Mouse (Mus musculus): ENCODE data around the gene Daam2. TPM values are rescaled to one million over a fixed set of nuclear protein-coding genes. Genes with fewer than 3 reads are reported as not detected.

Daam2 gene
- polyA plus RNA-seq, 1 experiment, result 54.4 TPM

GRCm38 (mm10) chr17:49520674-49521073, 43.5 kb downstream of the Daam2 start:
- Histone ChIP-seq H3K4me1 (ENCODE audit: control insufficient read depth, insufficient read depth, low read length) (peaks cover 31% of the 10 kb centered on the region), H3K27me3 (ENCODE audit: control insufficient read depth, insufficient read depth, low read length) (no peaks in the 10 kb centered on the region), H3K27ac (ENCODE audit: insufficient read depth, low read length) (0 out of 2 replicates have a peak overlapping the region, but pooled peaks have one; percentile 34), H3K4me3 (replicated peaks; ENCODE audit: insufficient read depth, low read depth, low read length) (no peak overlapping the region)
- no peak for TF ChIP-seq POLR2A (IDR thresholded peaks at IDR 0.05; ENCODE audit: borderline replicate concordance, insufficient read depth, low read length)
- WGBS, result 66% methylated on average over 6 of the region's 6 CpGs
- DNase-seq, result no peak

- no peak for TF ChIP-seq POLR2A (IDR thresholded peaks at IDR 0.05; ENCODE audit: borderline replicate concordance, insufficient read depth, low read length)
- no peak for TF ChIP-seq CTCF (IDR thresholded peaks at IDR 0.05; ENCODE audit: borderline replicate concordance, insufficient read depth, low read depth, low read length)
- no peak overlapping the region for H3K4me3 ChIP-seq (replicated peaks; ENCODE audit: insufficient read depth, low read depth, low read length)
- H3K27me3 ChIP-seq (ENCODE audit: control insufficient read depth, insufficient read depth, low read length), result no peaks in the 10 kb centered on the region
- 82% methylated on average over 7 of the region's 7 CpGs for WGBS
- DNase-seq, result no peak
- peaks cover 33% of the 10 kb centered on the region for H3K4me1 ChIP-seq (ENCODE audit: control insufficient read depth, insufficient read depth, low read length)
- H3K27ac ChIP-seq (ENCODE audit: insufficient read depth, low read length), result 0 out of 2 replicates have a peak overlapping the region, but pooled peaks have one; percentile 34
These were observed 44.4 kb downstream of the Daam2 start for GRCm38 (mm10) chr17:49519576-49520247.

GRCm38 (mm10) chr17:49517091-49517490, 47.1 kb downstream of the Daam2 start:
- Histone ChIP-seq H3K27ac (ENCODE audit: insufficient read depth, low read length) (peak overlapping the region; percentile 29; the same call in 1 of the 2 replicates), H3K4me3 (replicated peaks; ENCODE audit: insufficient read depth, low read depth, low read length) (no peak overlapping the region), H3K4me1 (ENCODE audit: control insufficient read depth, insufficient read depth, low read length) (peaks cover 41% of the 10 kb centered on the region), H3K27me3 (ENCODE audit: control insufficient read depth, insufficient read depth, low read length) (no peaks in the 10 kb centered on the region)
- peak in 1 of 2 experiments; percentile 58 for DNase-seq
- no peak for TF ChIP-seq CTCF (IDR thresholded peaks at IDR 0.05; ENCODE audit: borderline replicate concordance, insufficient read depth, low read depth, low read length)
- no peak for TF ChIP-seq POLR2A (IDR thresholded peaks at IDR 0.05; ENCODE audit: borderline replicate concordance, insufficient read depth, low read length)
- WGBS, result 17% methylated on average over 3 of the region's 3 CpGs

- TF ChIP-seq POLR2A (IDR thresholded peaks at IDR 0.05; ENCODE audit: borderline replicate concordance, insufficient read depth, low read length) (no peak), CTCF (IDR thresholded peaks at IDR 0.05; ENCODE audit: borderline replicate concordance, insufficient read depth, low read depth, low read length) (no peak)
- Histone ChIP-seq H3K4me1 (ENCODE audit: control insufficient read depth, insufficient read depth, low read length) (peaks cover 39% of the 10 kb centered on the region), H3K27me3 (ENCODE audit: control insufficient read depth, insufficient read depth, low read length) (no peaks in the 10 kb centered on the region), H3K4me3 (replicated peaks; ENCODE audit: insufficient read depth, low read depth, low read length) (no peak overlapping the region), H3K27ac (ENCODE audit: insufficient read depth, low read length) (no peak overlapping the region)
- no peak for DNase-seq
- WGBS, result 75% methylated on average over 4 of the region's 4 CpGs
These were observed 48.5 kb downstream of the Daam2 start for GRCm38 (mm10) chr17:49515678-49516077.

GRCm38 (mm10) chr17:49515141-49515540, 49.0 kb downstream of the Daam2 start:
- Histone ChIP-seq H3K4me1 (ENCODE audit: control insufficient read depth, insufficient read depth, low read length) (peaks cover 34% of the 10 kb centered on the region), H3K4me3 (replicated peaks; ENCODE audit: insufficient read depth, low read depth, low read length) (no peak overlapping the region), H3K27me3 (ENCODE audit: control insufficient read depth, insufficient read depth, low read length) (no peaks in the 10 kb centered on the region), H3K27ac (ENCODE audit: insufficient read depth, low read length) (no peak overlapping the region)
- DNase-seq, result no peak
- TF ChIP-seq POLR2A (IDR thresholded peaks at IDR 0.05; ENCODE audit: borderline replicate concordance, insufficient read depth, low read length) (no peak), CTCF (IDR thresholded peaks at IDR 0.05; ENCODE audit: borderline replicate concordance, insufficient read depth, low read depth, low read length) (no peak)
- WGBS, result 91% methylated on average over 3 of the region's 3 CpGs

- Histone ChIP-seq H3K4me3 (replicated peaks; ENCODE audit: insufficient read depth, low read depth, low read length) (no peak overlapping the region), H3K27ac (ENCODE audit: insufficient read depth, low read length) (peak overlapping the region; percentile 26; the same call in 1 of the 2 replicates), H3K27me3 (ENCODE audit: control insufficient read depth, insufficient read depth, low read length) (no peaks in the 10 kb centered on the region), H3K4me1 (ENCODE audit: control insufficient read depth, insufficient read depth, low read length) (peaks cover 29% of the 10 kb centered on the region)
- 6% methylated on average over 5 of the region's 5 CpGs for WGBS
- no peak for TF ChIP-seq CTCF (IDR thresholded peaks at IDR 0.05; ENCODE audit: borderline replicate concordance, insufficient read depth, low read depth, low read length)
- TF ChIP-seq POLR2A (IDR thresholded peaks at IDR 0.05; ENCODE audit: borderline replicate concordance, insufficient read depth, low read length), result no peak
- peak; percentile 87 to 93 for DNase-seq
These were observed 51.5 kb downstream of the Daam2 start for GRCm38 (mm10) chr17:49512671-49513085.

- DNase-seq, result no peak
- 80% methylated on average over 16 of the region's 16 CpGs for WGBS
These were observed 54.7 kb downstream of the Daam2 start for GRCm38 (mm10) chr17:49509431-49509830.

GRCm38 (mm10) chr17:49503246-49503900, 60.8 kb downstream of the Daam2 start:
- no peak for TF ChIP-seq POLR2A (IDR thresholded peaks at IDR 0.05; ENCODE audit: borderline replicate concordance, insufficient read depth, low read length)
- TF ChIP-seq CTCF (IDR thresholded peaks at IDR 0.05; ENCODE audit: borderline replicate concordance, insufficient read depth, low read depth, low read length), result no peak
- H3K27ac ChIP-seq (ENCODE audit: insufficient read depth, low read length), result peak overlapping the region; percentile 81
- no peak overlapping the region for H3K4me3 ChIP-seq (replicated peaks; ENCODE audit: insufficient read depth, low read depth, low read length)
- no peaks in the 10 kb centered on the region for H3K27me3 ChIP-seq (ENCODE audit: control insufficient read depth, insufficient read depth, low read length)
- H3K4me1 ChIP-seq (ENCODE audit: control insufficient read depth, insufficient read depth, low read length), result peaks cover 39% of the 10 kb centered on the region
- DNase-seq, result peak; percentile 80 to 89
- 19% methylated on average over 6 of the region's 6 CpGs for WGBS

More at GRCm38 (mm10) chr17:49509431-49509830, 54.7 kb downstream of the Daam2 start:
- Histone ChIP-seq H3K27me3 (ENCODE audit: control insufficient read depth, insufficient read depth, low read length) (no peaks in the 10 kb centered on the region), H3K4me3 (replicated peaks; ENCODE audit: insufficient read depth, low read depth, low read length) (no peak overlapping the region), H3K27ac (ENCODE audit: insufficient read depth, low read length) (no peak overlapping the region), H3K4me1 (ENCODE audit: control insufficient read depth, insufficient read depth, low read length) (peaks cover 20% of the 10 kb centered on the region)
- TF ChIP-seq CTCF (IDR thresholded peaks at IDR 0.05; ENCODE audit: borderline replicate concordance, insufficient read depth, low read depth, low read length) (no peak), POLR2A (IDR thresholded peaks at IDR 0.05; ENCODE audit: borderline replicate concordance, insufficient read depth, low read length) (no peak)

All from cerebellum, adult 2 months (tissue).